Mouse (Mus musculus) limb, embryonic 11.5 days (tissue): ENCODE measurements around the gene 1700037H04Rik. TPM values are rescaled to one million over a fixed set of nuclear protein-coding genes. Genes with fewer than 3 reads are reported as not detected.

Experiments used
- ATAC-seq: fragments of 200-750 bp; cut with Nextera tagmentation; 2 replicates; pipeline ENCODE4 v1.8.0; 2017; ENCODE audit warnings: low read depth; ENCODE audit not compliant: insufficient number of reproducible peaks, low FRiP score, low TSS enrichment
- DNase-seq: peaks from one replicate; pipeline ENCODE4 v3.0.0-alpha.2; 2015; ENCODE audit warnings: low spot score
- H3K27ac ChIP-seq: fragments of 300-500 bp; sonication (generic); replicated peaks from 2 replicates; pipeline ENCODE4 v1.5.1; 2014; ENCODE audit warnings: low read depth, mild to moderate bottlenecking, low read length
- H3K27me3 ChIP-seq: fragments of 300-500 bp; sonication (generic); 2 replicates; pipeline ENCODE4 v1.6.1; 2014; ENCODE audit warnings: mild to moderate bottlenecking, low read length, mixed read lengths; ENCODE audit not compliant: control insufficient read depth, insufficient read depth
- H3K36me3 ChIP-seq: fragments of 300-500 bp; sonication (generic); 2 replicates; pipeline ENCODE4 v1.6.1; 2014; ENCODE audit warnings: mild to moderate bottlenecking, low read length, moderate library complexity, mixed read lengths; ENCODE audit not compliant: control insufficient read depth, insufficient read depth
- H3K4me1 ChIP-seq: fragments of 300-500 bp; sonication (generic); 2 replicates; pipeline ENCODE4 v1.6.1; 2014; ENCODE audit warnings: low read length, mixed read lengths; ENCODE audit not compliant: control insufficient read depth, insufficient read depth
- H3K4me2 ChIP-seq: fragments of 300-500 bp; sonication (generic); 2 replicates; pipeline ENCODE4 v1.6.1; 2014; ENCODE audit warnings: low read depth, mild to moderate bottlenecking, moderate library complexity; ENCODE audit not compliant: severe bottlenecking
- H3K4me3 ChIP-seq: fragments of 300-500 bp; sonication (generic); 2 replicates; pipeline ENCODE4 v1.5.1; 2014; ENCODE audit warnings: low read depth, low read length
- H3K9ac ChIP-seq: fragments of 300-500 bp; sonication (generic); 2 replicates; pipeline ENCODE4 v1.6.1; 2014; ENCODE audit warnings: mild to moderate bottlenecking, low read length
- H3K9me3 ChIP-seq: fragments of 300-500 bp; sonication (generic); 2 replicates; pipeline ENCODE4 v1.6.1; 2016; ENCODE audit warnings: low read length; ENCODE audit not compliant: control insufficient read depth
- WGBS: fragments of 180-500 bp; shearing (Covaris S2); extraction: QIAGEN DNeasy Blood & Tissue Kit; methylation state at CpG from one replicate; pipeline ENCODE4 v1.1.7; 2014; 5-methylcytosine and 5-hydroxymethylcytosine counted together
- polyA plus RNA-seq: library from polyadenylated mRNA; unstranded; fragments of >200 nt; fragmentation: Nextera tagmentation; extraction: Ambion mirVana; gene quantifications from 2 replicates; pipeline ENCODE4 v1.2.1, GENCODE M21; 2014

1700037H04Rik gene
- polyA plus RNA-seq, 1 experiment from 2014 or later, result 78.0 TPM

- H3K4me1 ChIP-seq, result 0 out of 2 replicates have a peak, but pooled peaks cover 2% of the 10 kb centered on the region
- no peak overlapping the region for H3K4me2 ChIP-seq
- DNase-seq (no peak), ATAC-seq (no peak)
- H3K27me3 ChIP-seq, result no peaks in the 10 kb centered on the region
- no peaks in the 10 kb centered on the region for H3K9me3 ChIP-seq
- H3K4me3 ChIP-seq, result no peak overlapping the region
- 95% methylated on average over 8 of the region's 8 CpGs for WGBS
- no peak overlapping the region for H3K27ac ChIP-seq
- H3K36me3 ChIP-seq, result peaks cover 29% of the 10 kb centered on the region
- no peak overlapping the region for H3K9ac ChIP-seq
These were observed 12.9 kb downstream of the 1700037H04Rik start for GRCm38 (mm10) chr2:131147043-131147365.

GRCm38 (mm10) chr2:131146193-131147042 lies 13.5 kb downstream of the 1700037H04Rik start:
- Histone ChIP-seq H3K9ac (no peak overlapping the region), H3K9me3 (no peaks in the 10 kb centered on the region), H3K36me3 (peaks cover 26% of the 10 kb centered on the region), H3K4me3 (no peak overlapping the region), H3K4me2 (no peak overlapping the region), H3K27me3 (no peaks in the 10 kb centered on the region), H3K4me1 (0 out of 2 replicates have a peak, but pooled peaks cover 2% of the 10 kb centered on the region), H3K27ac (no peak overlapping the region)
- DNase-seq, result no peak
- 86% methylated on average over 21 of the region's 21 CpGs for WGBS
- no peak for ATAC-seq

GRCm38 (mm10) chr2:131145536-131145935 lies 14.3 kb downstream of the 1700037H04Rik start:
- no peak overlapping the region for H3K27ac ChIP-seq
- no peak overlapping the region for H3K9ac ChIP-seq
- no peaks in the 10 kb centered on the region for H3K9me3 ChIP-seq
- H3K4me1 ChIP-seq, result 0 out of 2 replicates have a peak, but pooled peaks cover 2% of the 10 kb centered on the region
- H3K27me3 ChIP-seq, result no peaks in the 10 kb centered on the region
- 81% methylated on average over 2 of the region's 2 CpGs for WGBS
- no peak for DNase-seq
- peaks cover 25% of the 10 kb centered on the region for H3K36me3 ChIP-seq
- H3K4me2 ChIP-seq, result no peak overlapping the region
- H3K4me3 ChIP-seq, result no peak overlapping the region
- ATAC-seq, result no peak

GRCm38 (mm10) chr2:131145121-131145520 lies 14.8 kb downstream of the 1700037H04Rik start:
- Histone ChIP-seq H3K36me3 (peaks cover 25% of the 10 kb centered on the region), H3K4me1 (0 out of 2 replicates have a peak, but pooled peaks cover 2% of the 10 kb centered on the region), H3K9ac (no peak overlapping the region), H3K27me3 (no peaks in the 10 kb centered on the region), H3K27ac (no peak overlapping the region), H3K4me2 (no peak overlapping the region), H3K9me3 (no peaks in the 10 kb centered on the region), H3K4me3 (no peak overlapping the region)
- WGBS, result 51% methylated on average over 13 of the region's 13 CpGs
- ATAC-seq, result no peak
- no peak for DNase-seq

- ATAC-seq, result no peak
- Histone ChIP-seq H3K4me1 (0 out of 2 replicates have a peak, but pooled peaks cover 2% of the 10 kb centered on the region), H3K36me3 (peaks cover 25% of the 10 kb centered on the region), H3K4me2 (no peak overlapping the region), H3K9ac (no peak overlapping the region), H3K27me3 (no peaks in the 10 kb centered on the region), H3K9me3 (no peaks in the 10 kb centered on the region), H3K4me3 (no peak overlapping the region), H3K27ac (no peak overlapping the region)
- 65% methylated on average over 22 of the region's 22 CpGs for WGBS
- no peak for DNase-seq
These were observed 16.7 kb downstream of the 1700037H04Rik start for GRCm38 (mm10) chr2:131143007-131143780.

GRCm38 (mm10) chr2:131142592-131142991 lies 17.3 kb downstream of the 1700037H04Rik start:
- no peak overlapping the region for H3K9ac ChIP-seq
- H3K36me3 ChIP-seq, result peaks cover 21% of the 10 kb centered on the region
- DNase-seq, result peak; percentile 85
- H3K4me2 ChIP-seq, result no peak overlapping the region
- no peaks in the 10 kb centered on the region for H3K9me3 ChIP-seq
- 25% methylated on average over 18 of the region's 18 CpGs for WGBS
- ATAC-seq, result 0 out of 2 replicates have a peak, but pooled peaks have one; percentile 14
- no peak overlapping the region for H3K4me3 ChIP-seq
- no peak overlapping the region for H3K27ac ChIP-seq
- 0 out of 2 replicates have a peak, but pooled peaks cover 2% of the 10 kb centered on the region for H3K4me1 ChIP-seq
- H3K27me3 ChIP-seq, result no peaks in the 10 kb centered on the region

GRCm38 (mm10) chr2:131141336-131141986 lies 18.4 kb downstream of the 1700037H04Rik start:
- 0 out of 2 replicates have a peak, but pooled peaks cover 2% of the 10 kb centered on the region for H3K4me1 ChIP-seq
- H3K27ac ChIP-seq, result no peak overlapping the region
- ATAC-seq (no peak), DNase-seq (no peak)
- no peaks in the 10 kb centered on the region for H3K27me3 ChIP-seq
- H3K4me2 ChIP-seq, result no peak overlapping the region
- H3K4me3 ChIP-seq, result no peak overlapping the region
- H3K36me3 ChIP-seq, result peaks cover 16% of the 10 kb centered on the region; the same call in 1 of the 2 replicates
- 94% methylated on average over 8 of the region's 8 CpGs for WGBS
- no peak overlapping the region; the same call in 1 of the 2 replicates for H3K9ac ChIP-seq
- H3K9me3 ChIP-seq, result no peaks in the 10 kb centered on the region

GRCm38 (mm10) chr2:131140533-131140905 lies 19.4 kb downstream of the 1700037H04Rik start:
- no peak for DNase-seq
- no peaks in the 10 kb centered on the region for H3K27me3 ChIP-seq
- no peak overlapping the region for H3K4me2 ChIP-seq
- H3K27ac ChIP-seq, result no peak overlapping the region
- 77% methylated on average over 5 of the region's 5 CpGs for WGBS
- H3K36me3 ChIP-seq, result peaks cover 16% of the 10 kb centered on the region; the same call in 1 of the 2 replicates
- H3K4me3 ChIP-seq, result no peak overlapping the region
- H3K9me3 ChIP-seq, result no peaks in the 10 kb centered on the region
- no peak for ATAC-seq
- no peak overlapping the region for H3K9ac ChIP-seq
- peaks cover 3% of the 10 kb centered on the region; the same call in 1 of the 2 replicates for H3K4me1 ChIP-seq
